Mouse (Mus musculus) small intestine, adult 2 months (tissue): ENCODE measurements at regions not wholly inside any gene's neighbourhood (a gene's known extent, or its start where the extent isn't known, plus 50 kb on each side); places are given as distances from the start of the nearest gene placed in this dataset.

Experiments used
- CTCF ChIP-seq: fragments of 200-500 bp; IDR thresholded peaks from 2 replicates; pipeline ENCODE4 v1.5.1; 2012; ENCODE audit warnings: low read depth, mild to moderate bottlenecking, control low read depth, inconsistent platforms, low read length, moderate library complexity, mixed read lengths; ENCODE audit not compliant: insufficient replicate concordance, insufficient read length; ENCODE audit errors: extremely low read depth
- POLR2A ChIP-seq: fragments of 200-500 bp; IDR thresholded peaks from 2 replicates; pipeline ENCODE4 v1.6.1; 2012; ENCODE audit warnings: low read depth, mild to moderate bottlenecking, control low read depth, inconsistent platforms, low read length, moderate library complexity

- TF ChIP-seq POLR2A: no peak
- TF ChIP-seq CTCF: no peak
Measured at GRCm38 (mm10) chr1:184629194-184629593, 103.2 kb downstream of the Hlx start.
